Mouse (Mus musculus) embryonic facial prominence, embryonic 13.5 days (tissue): Measurements from ENCODE around the gene Pnpla7. TPM values are rescaled to one million over a fixed set of nuclear protein-coding genes. Genes with fewer than 3 reads are reported as not detected.

Source experiments
- ATAC-seq: fragments of 200-750 bp; cut with Nextera tagmentation; 2 replicates; pipeline ENCODE4 v1.8.0; 2017; ENCODE audit warnings: low read depth; ENCODE audit not compliant: insufficient number of reproducible peaks, insufficient read depth, low FRiP score, low TSS enrichment
- H3K27ac ChIP-seq: fragments of 300-500 bp; sonication (generic); 2 replicates; pipeline ENCODE4 v1.5.1; 2015; ENCODE audit warnings: moderate library complexity, mild to moderate bottlenecking, inconsistent platforms
- H3K27me3 ChIP-seq: fragments of 300-500 bp; sonication (generic); 2 replicates; pipeline ENCODE4 v1.6.1; 2015; ENCODE audit warnings: mild to moderate bottlenecking, inconsistent platforms
- H3K36me3 ChIP-seq: fragments of 300-500 bp; sonication (generic); 2 replicates; pipeline ENCODE4 v1.6.1; 2015; ENCODE audit warnings: mild to moderate bottlenecking, inconsistent platforms
- H3K4me1 ChIP-seq: fragments of 300-500 bp; sonication (generic); 2 replicates; pipeline ENCODE4 v1.6.1; 2015; ENCODE audit warnings: inconsistent platforms
- H3K4me2 ChIP-seq: fragments of 300-500 bp; sonication (generic); 2 replicates; pipeline ENCODE4 v1.6.1; 2015; ENCODE audit warnings: moderate library complexity, mild to moderate bottlenecking, inconsistent platforms
- H3K4me3 ChIP-seq: fragments of 300-500 bp; sonication (generic); 2 replicates; pipeline ENCODE4 v1.5.1; 2015; ENCODE audit warnings: mild to moderate bottlenecking, inconsistent platforms
- H3K9ac ChIP-seq: fragments of 300-500 bp; sonication (generic); 2 replicates; pipeline ENCODE4 v1.6.1; 2015; ENCODE audit warnings: mild to moderate bottlenecking, inconsistent platforms
- H3K9me3 ChIP-seq: fragments of 300-500 bp; sonication (generic); 2 replicates; pipeline ENCODE4 v1.6.1; 2016; ENCODE audit warnings: inconsistent platforms
- WGBS: fragments of 180-500 bp; shearing (Covaris S2); methylation state at CpG from one replicate; pipeline ENCODE4 v1.1.7; 2015; ENCODE audit warnings: mixed read lengths; 5-methylcytosine and 5-hydroxymethylcytosine counted together
- polyA plus RNA-seq: library from polyadenylated mRNA; unstranded; fragments of >200 nt; fragmentation: Nextera tagmentation; extraction: Ambion mirVana; gene quantifications from 2 replicates; pipeline ENCODE4 v1.2.1, GENCODE M21; 2015

Gene Pnpla7
- polyA plus RNA-seq, 1 experiment from 2014 or later, result 5.6 TPM

GRCm38 (mm10) chr2:25054221-25055067 lies 78.6 kb downstream of the Pnpla7 start, which contains the start of gene Nsmf:
TSS of gene Nsmf (plus strand) at chr2:25054355.
- Histone ChIP-seq H3K27me3 (no peaks in the 10 kb centered on the region), H3K4me3 (peak within 1 kb of the TSS; percentile 87), H3K9ac (peak within 1 kb of the TSS; percentile 92), H3K4me2 (peak within 1 kb of the TSS; percentile 91), H3K4me1 (peaks cover 16% of the 10 kb centered on the region), H3K9me3 (no peaks in the 10 kb centered on the region), H3K36me3 (peaks cover 39% of the 10 kb centered on the region), H3K27ac (no peak within 1 kb of the TSS)
- peak; percentile 70 for ATAC-seq
- 3% methylated on average over 47 of the region's 47 CpGs for WGBS

- WGBS, result 62% methylated on average over 2 of the region's 2 CpGs
- H3K4me3 ChIP-seq, result peak overlapping the region; percentile 87
- no peak overlapping the region for H3K27ac ChIP-seq
- peaks cover 45% of the 10 kb centered on the region for H3K36me3 ChIP-seq
- no peaks in the 10 kb centered on the region for H3K27me3 ChIP-seq
- no peaks in the 10 kb centered on the region for H3K9me3 ChIP-seq
- peaks cover 16% of the 10 kb centered on the region for H3K4me1 ChIP-seq
- peak overlapping the region; percentile 92 for H3K9ac ChIP-seq
- peak overlapping the region; percentile 91 for H3K4me2 ChIP-seq
- no peak for ATAC-seq
Measured at GRCm38 (mm10) chr2:25055068-25055405, 79.2 kb downstream of the Pnpla7 start.

DNA sequence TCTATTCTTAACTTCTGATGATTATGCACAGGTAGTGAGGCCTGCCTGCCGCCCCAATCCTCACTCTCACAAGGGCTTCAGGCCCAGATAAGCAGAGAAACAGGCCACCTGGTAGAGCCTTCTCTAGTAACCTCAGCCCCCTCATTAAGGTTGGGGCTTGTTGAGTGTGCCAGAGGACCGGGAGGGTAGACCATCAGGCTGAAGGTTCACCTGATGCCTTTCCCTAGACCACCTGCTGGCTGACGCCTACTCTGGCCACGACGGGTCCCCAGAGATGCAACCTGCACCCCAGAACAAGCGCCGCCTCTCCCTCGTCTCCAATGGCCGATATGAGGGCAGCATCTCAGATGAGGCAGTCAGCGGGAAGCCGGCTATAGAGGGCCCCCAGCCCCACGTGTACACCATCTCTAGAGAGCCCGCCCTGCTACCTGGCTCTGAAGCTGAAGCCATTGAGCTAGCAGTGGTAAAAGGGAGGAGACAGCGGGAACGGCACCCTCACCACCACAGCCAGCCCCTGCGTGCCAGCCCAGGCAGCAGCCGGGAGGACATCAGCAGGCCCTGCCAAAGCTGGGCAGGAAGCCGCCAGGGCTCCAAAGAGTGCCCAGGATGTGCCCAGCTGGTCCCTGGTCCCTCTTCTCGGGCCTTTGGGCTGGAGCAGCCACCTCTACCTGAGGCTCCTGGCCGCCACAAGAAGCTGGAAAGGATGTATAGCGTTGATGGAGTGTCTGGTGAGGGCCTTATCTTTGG lies 79.7 kb downstream of the Pnpla7 start:
- 87% methylated on average over 21 of the region's 21 CpGs for WGBS
- H3K9ac ChIP-seq, result peak overlapping the region; percentile 92

GRCm38 (mm10) chr2:25058926-25059325 lies 83.1 kb downstream of the Pnpla7 start:
- Histone ChIP-seq H3K27ac (no peak overlapping the region), H3K9ac (no peak overlapping the region), H3K4me3 (no peak overlapping the region), H3K9me3 (no peaks in the 10 kb centered on the region), H3K4me1 (peaks cover 16% of the 10 kb centered on the region), H3K36me3 (peaks cover 71% of the 10 kb centered on the region), H3K27me3 (no peaks in the 10 kb centered on the region), H3K4me2 (no peak overlapping the region)
- ATAC-seq, result no peak
- WGBS, result 92% methylated on average over 7 of the region's 7 CpGs

More for the DNA sequence above, 79.7 kb downstream of the Pnpla7 start:
- H3K9me3 ChIP-seq, result no peaks in the 10 kb centered on the region
- no peak for ATAC-seq
- H3K27ac ChIP-seq, result no peak overlapping the region
- H3K4me2 ChIP-seq, result peak overlapping the region; percentile 91
- H3K36me3 ChIP-seq, result peaks cover 50% of the 10 kb centered on the region
- H3K27me3 ChIP-seq, result no peaks in the 10 kb centered on the region
- H3K4me1 ChIP-seq, result peaks cover 16% of the 10 kb centered on the region
- H3K4me3 ChIP-seq, result peak overlapping the region; percentile 87

- WGBS, result 91% methylated on average over 5 of the region's 5 CpGs
- no peak overlapping the region for H3K4me2 ChIP-seq
- H3K27ac ChIP-seq, result no peak overlapping the region
- H3K9me3 ChIP-seq, result no peaks in the 10 kb centered on the region
- H3K4me3 ChIP-seq, result no peak overlapping the region
- no peak overlapping the region for H3K9ac ChIP-seq
- no peaks in the 10 kb centered on the region for H3K27me3 ChIP-seq
- ATAC-seq, result no peak
- peaks cover 45% of the 10 kb centered on the region for H3K36me3 ChIP-seq
- no peaks in the 10 kb centered on the region for H3K4me1 ChIP-seq
Measured at GRCm38 (mm10) chr2:25063523-25063922, 87.7 kb downstream of the Pnpla7 start.

- Histone ChIP-seq H3K4me1 (no peaks in the 10 kb centered on the region), H3K4me2 (no peak overlapping the region), H3K4me3 (no peak overlapping the region), H3K27ac (no peak overlapping the region), H3K9me3 (no peaks in the 10 kb centered on the region), H3K36me3 (peaks cover 39% of the 10 kb centered on the region), H3K27me3 (no peaks in the 10 kb centered on the region), H3K9ac (no peak overlapping the region)
- 94% methylated on average over 1 of the region's 1 CpGs for WGBS
- ATAC-seq, result no peak
Measured at GRCm38 (mm10) chr2:25064285-25064684, 88.5 kb downstream of the Pnpla7 start.

GRCm38 (mm10) chr2:25065537-25065936 lies 89.7 kb downstream of the Pnpla7 start:
- H3K27ac ChIP-seq, result no peak overlapping the region
- no peaks in the 10 kb centered on the region for H3K9me3 ChIP-seq
- H3K4me1 ChIP-seq, result no peaks in the 10 kb centered on the region
- H3K27me3 ChIP-seq, result no peaks in the 10 kb centered on the region
- no peak overlapping the region for H3K4me3 ChIP-seq
- H3K36me3 ChIP-seq, result peaks cover 26% of the 10 kb centered on the region
- ATAC-seq, result no peak
- H3K4me2 ChIP-seq, result no peak overlapping the region
- H3K9ac ChIP-seq, result no peak overlapping the region

DNA sequence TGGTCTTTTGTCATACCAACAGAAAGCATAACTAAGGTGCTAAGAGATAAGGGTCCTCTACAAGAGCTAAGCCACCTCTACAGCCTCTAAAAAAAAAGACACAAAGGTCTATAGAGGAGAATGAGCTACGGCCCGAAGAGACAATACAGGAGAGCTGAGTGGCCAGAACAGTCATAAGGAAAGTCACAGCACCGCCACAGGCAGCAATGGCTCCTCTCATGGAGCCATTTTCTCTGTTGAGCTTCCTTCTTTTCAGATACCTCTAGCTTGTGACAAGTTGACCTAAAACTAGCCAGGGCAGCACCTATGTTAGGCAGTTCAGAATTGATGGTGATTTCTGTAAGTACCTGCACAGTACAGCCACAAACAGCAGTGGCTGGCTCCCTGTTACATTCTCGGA lies 90.7 kb downstream of the Pnpla7 start:
- H3K36me3 ChIP-seq, result peaks cover 17% of the 10 kb centered on the region
- WGBS, result 72% methylated on average over 4 of the region's 4 CpGs

GRCm38 (mm10) chr2:25069537-25069936 lies 93.7 kb downstream of the Pnpla7 start:
- WGBS, result 71% methylated on average over 4 of the region's 4 CpGs
- H3K9ac ChIP-seq, result no peak overlapping the region
- H3K4me1 ChIP-seq, result no peaks in the 10 kb centered on the region
- H3K4me2 ChIP-seq, result no peak overlapping the region
- H3K27me3 ChIP-seq, result no peaks in the 10 kb centered on the region
- ATAC-seq, result no peak
- no peaks in the 10 kb centered on the region for H3K36me3 ChIP-seq
- no peak overlapping the region for H3K27ac ChIP-seq
- H3K9me3 ChIP-seq, result no peaks in the 10 kb centered on the region
- no peak overlapping the region for H3K4me3 ChIP-seq

More for the DNA sequence above, 90.7 kb downstream of the Pnpla7 start:
- Histone ChIP-seq H3K4me2 (no peak overlapping the region), H3K9ac (no peak overlapping the region), H3K27me3 (no peaks in the 10 kb centered on the region), H3K27ac (no peak overlapping the region), H3K4me1 (no peaks in the 10 kb centered on the region), H3K9me3 (no peaks in the 10 kb centered on the region), H3K4me3 (no peak overlapping the region)
- ATAC-seq, result no peak

DNA sequence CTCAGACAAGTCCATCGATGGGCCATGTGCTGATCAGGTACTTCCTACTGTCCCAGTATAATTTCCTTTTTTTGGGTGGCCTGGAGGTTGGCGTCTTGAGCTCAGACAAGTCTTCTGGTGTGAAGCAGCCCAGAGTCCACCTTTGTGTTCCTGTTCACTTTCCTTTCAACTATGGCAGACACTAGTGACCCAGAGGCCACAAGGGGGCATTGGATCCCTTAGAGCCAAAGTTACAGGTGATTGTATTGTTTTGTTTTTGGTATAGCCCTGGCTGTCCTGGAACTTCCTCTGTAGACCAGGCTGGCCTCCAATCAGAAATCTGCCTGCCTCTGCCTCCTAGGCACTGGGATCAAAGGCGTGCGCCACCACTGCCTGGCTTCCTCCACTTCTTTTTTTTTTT lies 96.6 kb downstream of the Pnpla7 start:
- Histone ChIP-seq H3K9me3 (no peaks in the 10 kb centered on the region), H3K27ac (no peak overlapping the region), H3K4me2 (no peak overlapping the region), H3K4me3 (no peak overlapping the region), H3K4me1 (no peaks in the 10 kb centered on the region), H3K27me3 (no peaks in the 10 kb centered on the region), H3K36me3 (no peaks in the 10 kb centered on the region), H3K9ac (no peak overlapping the region)
- no peak for ATAC-seq
- 88% methylated on average over 4 of the region's 4 CpGs for WGBS

- H3K4me2 ChIP-seq, result no peak overlapping the region
- H3K36me3 ChIP-seq, result no peaks in the 10 kb centered on the region
- no peaks in the 10 kb centered on the region for H3K9me3 ChIP-seq
- H3K27me3 ChIP-seq, result no peaks in the 10 kb centered on the region
- no peak for ATAC-seq
- no peaks in the 10 kb centered on the region for H3K4me1 ChIP-seq
- 65% methylated on average over 4 of the region's 4 CpGs for whole genome bisulfite sequencing
- no peak overlapping the region for H3K27ac ChIP-seq
- no peak overlapping the region for H3K4me3 ChIP-seq
- H3K9ac ChIP-seq, result no peak overlapping the region
Measured at GRCm38 (mm10) chr2:25075506-25075905, 99.7 kb downstream of the Pnpla7 start.

DNA sequence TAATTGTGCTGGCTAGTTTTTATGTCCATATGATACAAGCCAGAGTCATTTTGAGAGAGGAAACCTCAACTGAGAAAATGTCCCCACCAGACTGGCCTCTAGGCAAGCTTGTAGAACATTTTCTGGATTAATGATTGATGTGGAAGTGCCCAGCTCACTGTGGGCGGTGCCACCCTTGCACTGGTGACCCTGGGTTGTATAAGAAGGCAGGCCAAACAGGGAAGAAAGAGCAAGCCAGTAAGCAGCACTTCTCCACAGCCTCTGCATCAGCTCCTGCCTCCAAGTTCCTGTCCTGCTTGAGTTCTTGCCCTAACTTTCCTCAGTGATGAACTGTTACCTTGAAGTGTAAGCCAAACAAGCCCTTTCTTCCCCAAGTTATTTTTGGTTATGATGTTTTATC lies 103.1 kb downstream of the Pnpla7 start:
- H3K9me3 ChIP-seq, result no peaks in the 10 kb centered on the region
- peaks cover 3% of the 10 kb centered on the region; the same call in 1 of the 2 replicates for H3K27me3 ChIP-seq
- H3K4me2 ChIP-seq, result no peak overlapping the region
- H3K36me3 ChIP-seq, result no peaks in the 10 kb centered on the region
- H3K27ac ChIP-seq, result no peak overlapping the region
- H3K9ac ChIP-seq, result no peak overlapping the region
- ATAC-seq, result no peak
- no peak overlapping the region for H3K4me3 ChIP-seq
- no peaks in the 10 kb centered on the region for H3K4me1 ChIP-seq
- WGBS, result 57% methylated on average over 1 of the region's 1 CpGs
